Comparison of ENCODE assay signal across 17 mouse cellular contexts in genomic region chr13:109646597-109647232, GRCm38 (mm10).
DNase-seq lines count a peak whose midpoint lies in the region; ATAC-seq lines count a peak whose summit lies in the region.
"Had no signal": no experiment of that assay in that cellular context is flagged by ENCODE, and none has a peak within 500 bp of the region (broad histone marks: within the 10 kb centered on the region; RNA-seq: fewer than 3 reads in every experiment).

No protein-coding gene starts in this region.

- H3K27me3 ChIP-seq in heart, embryonic 10.5 days (ENCODE audit: insufficient read depth, poor library complexity, severe bottlenecking), result no peaks in the 10 kb centered on the region
- H3K27me3 ChIP-seq in midbrain, embryonic 13.5 days, result no peaks in the 10 kb centered on the region
- no peaks in the 10 kb centered on the region for H3K27me3 ChIP-seq in midbrain, embryonic 10.5 days (ENCODE audit: low read depth, poor library complexity, severe bottlenecking)
- H3K27me3 ChIP-seq in megakaryocyte, embryonic 14.5 days (replicated peaks), result no peaks in the 10 kb centered on the region
- H3K27me3 ChIP-seq: limb, embryonic 13.5 days had no signal

- intact Hi-C loops in heart, postnatal 25 days (cut with DNase I), result no loop called here

- 54% methylated on average over 11 of the region's 11 CpGs for WGBS in heart, embryonic 10.5 days
- 60% methylated on average over 11 of the region's 11 CpGs for WGBS in midbrain, embryonic 13.5 days
- 77% methylated on average over 11 of the region's 11 CpGs for WGBS in midbrain, embryonic 10.5 days

- H3K4me2 ChIP-seq in midbrain, embryonic 13.5 days (replicated peaks), result no peak overlapping the region
- H3K4me2 ChIP-seq: limb, embryonic 13.5 days had no signal

- ATAC-seq in midbrain, embryonic 13.5 days, result no peak
- ATAC-seq: intestine, embryonic 16.5 days had no signal

- H3K9ac ChIP-seq in midbrain, embryonic 13.5 days (replicated peaks), result 0 out of 2 replicates have a peak overlapping the region, but pooled peaks have one; percentile 1
- H3K9ac ChIP-seq: limb, embryonic 13.5 days had no signal

- peak overlapping the region; percentile 73 for H3K27ac ChIP-seq in heart, embryonic 10.5 days
- H3K27ac ChIP-seq in midbrain, embryonic 13.5 days, result peak overlapping the region; percentile 58
- H3K27ac ChIP-seq in midbrain, embryonic 10.5 days (replicated peaks), result no peak overlapping the region
- H3K27ac ChIP-seq: limb, embryonic 13.5 days had no signal

- peaks cover 69% of the 10 kb centered on the region for H3K4me1 ChIP-seq in heart, embryonic 10.5 days
- H3K4me1 ChIP-seq in midbrain, embryonic 13.5 days (replicated peaks), result peaks cover 22% of the 10 kb centered on the region
- H3K4me1 ChIP-seq in midbrain, embryonic 10.5 days, result peaks cover 25% of the 10 kb centered on the region
- peaks cover 49% of the 10 kb centered on the region for H3K4me1 ChIP-seq in megakaryocyte, embryonic 14.5 days

- no peaks in the 10 kb centered on the region for H3K9me3 ChIP-seq in heart, embryonic 10.5 days
- no peaks in the 10 kb centered on the region for H3K9me3 ChIP-seq in midbrain, embryonic 13.5 days
- no peaks in the 10 kb centered on the region for H3K9me3 ChIP-seq in midbrain, embryonic 10.5 days (replicated peaks)
- no peaks in the 10 kb centered on the region for H3K9me3 ChIP-seq in megakaryocyte, embryonic 14.5 days
- H3K9me3 ChIP-seq: limb, embryonic 13.5 days had no signal

- no peak overlapping the region for H3K4me3 ChIP-seq in heart, embryonic 10.5 days
- H3K4me3 ChIP-seq in midbrain, embryonic 13.5 days (replicated peaks), result no peak overlapping the region
- H3K4me3 ChIP-seq in midbrain, embryonic 10.5 days, result no peak overlapping the region
- H3K4me3 ChIP-seq in megakaryocyte, embryonic 14.5 days (replicated peaks), result peak overlapping the region; percentile 38
- H3K4me3 ChIP-seq: limb, embryonic 13.5 days had no signal

- no peak for DNase-seq in heart, embryonic 10.5 days (ENCODE audit: low spot score)
- DNase-seq in heart, postnatal 25 days (ENCODE audit: low spot score), result no peak
- DNase-seq in midbrain, embryonic 10.5 days (ENCODE audit: low spot score), result no peak
- peak; percentile 70 for DNase-seq in forelimb bud, embryonic 11.5 days (ENCODE audit: low read depth, low spot score)
- no peak for DNase-seq in adrenal gland, postnatal 10 days
- no peak for DNase-seq in gastrocnemius, adult 8-10 months (ENCODE audit: low spot score in 2 of 2)
- DNase-seq: B cell, adult 2 months; cerebellum, adult 11-12 months; heart, adult 18-20 months; kidney, postnatal 10 days; lung, postnatal 36 days; right cerebral cortex, adult 18-20 months; thymus, adult 18-20 months had no signal

- H3K36me3 ChIP-seq in heart, embryonic 10.5 days, result no peaks in the 10 kb centered on the region
- H3K36me3 ChIP-seq in midbrain, embryonic 13.5 days, result no peaks in the 10 kb centered on the region
- no peaks in the 10 kb centered on the region for H3K36me3 ChIP-seq in midbrain, embryonic 10.5 days
- H3K36me3 ChIP-seq in megakaryocyte, embryonic 14.5 days (replicated peaks; ENCODE audit: low read length), result no peaks in the 10 kb centered on the region
- H3K36me3 ChIP-seq: limb, embryonic 13.5 days had no signal
